Mouse (Mus musculus): Measurements from ENCODE around the gene Ctla2b. TPM values are rescaled to one million over a fixed set of nuclear protein-coding genes. Genes with fewer than 3 reads are reported as not detected.
"Not testable (repeated sequence)": the region's sequence is repeated elsewhere in the genome, so short reads cannot be mapped to it uniquely, and the experiment has no call there.

Gene Ctla2b
- 2.7 and 2.9 TPM in 2 replicates for polyA plus RNA-seq (2015; fragmentation: Nextera tagmentation; extraction: Ambion mirVana)

- no peak within 1 kb of the TSS for H3K27ac ChIP-seq
- no peaks in the 10 kb centered on the region for H3K4me1 ChIP-seq
- H3K36me3 ChIP-seq, result no peaks in the 10 kb centered on the region
- ATAC-seq (ENCODE audit: insufficient read depth, low FRiP score, low read depth), result 0 out of 2 replicates have a peak, but pooled peaks have one; percentile 27
- 56% methylated on average over 3 of the region's 3 CpGs for WGBS
- H3K9ac ChIP-seq, result no peak within 1 kb of the TSS
- no peak within 1 kb of the TSS for H3K4me2 ChIP-seq
- no peaks in the 10 kb centered on the region for H3K27me3 ChIP-seq (replicated peaks)
- no peaks in the 10 kb centered on the region for H3K9me3 ChIP-seq
- H3K4me3 ChIP-seq (replicated peaks), result no peak within 1 kb of the TSS
Measured at GRCm38 (mm10) chr13:60897328-60897727, at the start of gene Ctla2b. Gene Ctla2b (minus strand): TSS chr13:60897447.

DNA sequence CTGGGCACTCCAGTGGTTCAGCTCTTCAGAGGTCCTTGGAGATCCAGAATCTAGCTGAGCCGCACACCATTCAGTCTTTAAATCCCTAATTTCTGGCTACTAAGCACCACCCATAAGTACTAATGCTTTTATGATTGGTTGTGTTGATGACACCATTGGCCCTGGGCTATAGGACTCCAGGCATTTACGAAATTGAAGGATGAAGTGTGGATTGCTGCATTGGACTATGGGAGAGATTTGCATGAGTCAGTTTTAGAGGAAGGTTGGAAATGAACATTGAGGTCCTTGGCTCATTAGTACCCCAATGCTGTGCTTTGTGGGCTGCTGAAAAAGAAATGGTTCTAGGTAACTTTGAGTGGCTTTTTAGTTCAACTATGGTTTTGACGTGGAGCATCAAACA is 44.6 kb upstream of the Ctla2b start, which contains the start of gene Tpbpa:
Gene Tpbpa, minus strand, starts transcription at position 101 of the 400 bp plus-strand sequence.
- not testable (repeated sequence) for H3K9me3 ChIP-seq; ATAC-seq (ENCODE audit: insufficient read depth, low FRiP score, low read depth); H3K27ac ChIP-seq; H3K27me3 ChIP-seq (replicated peaks); H3K36me3 ChIP-seq; H3K9ac ChIP-seq; H3K4me2 ChIP-seq; H3K4me1 ChIP-seq; H3K4me3 ChIP-seq (replicated peaks)
- WGBS, result 76% methylated on average over 3 of the region's 3 CpGs

DNA sequence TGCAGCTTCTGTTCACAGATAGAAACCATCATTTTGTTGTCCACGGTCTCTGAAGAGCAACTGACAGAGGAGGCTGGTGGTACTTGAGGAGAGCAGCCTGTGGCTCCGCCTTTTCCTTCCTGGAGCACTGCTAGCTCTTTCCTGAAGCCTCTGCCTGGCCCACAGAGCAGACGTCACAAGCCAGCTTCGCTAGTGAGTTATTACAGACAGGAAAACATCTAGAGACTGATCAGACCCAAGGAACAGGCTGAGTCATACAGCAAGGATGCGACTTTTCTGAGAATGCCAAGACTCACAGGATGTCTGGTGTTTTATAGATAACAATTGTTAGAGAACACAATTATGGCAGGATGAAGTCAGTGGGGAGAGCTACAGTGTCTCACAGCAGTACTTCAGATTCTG is 39.3 kb upstream of the Ctla2b start, which contains the start of the genes Gm49391 and Ctla2a:
Gene Gm49391, minus strand, starts transcription at position 72 of the 402 bp plus-strand sequence.
Gene Ctla2a, minus strand, starts transcription at position 126 of the 402 bp plus-strand sequence.
- no peak within 1 kb of the TSS for H3K27ac ChIP-seq
- 52% methylated on average over 5 of the region's 5 CpGs for WGBS
- no peak; the same call in 1 of the 2 replicates for ATAC-seq (ENCODE audit: insufficient read depth, low FRiP score, low read depth)

GRCm38 (mm10) chr13:60935490-60935889 is 38.2 kb upstream of the Ctla2b start, which contains the start of gene Gm49393:
Gene Gm49393 (minus strand): TSS chr13:60935590.
- not testable (repeated sequence) for H3K36me3 ChIP-seq; H3K4me3 ChIP-seq (replicated peaks); H3K9me3 ChIP-seq; H3K4me2 ChIP-seq; ATAC-seq (ENCODE audit: insufficient read depth, low FRiP score, low read depth); H3K27me3 ChIP-seq (replicated peaks); H3K27ac ChIP-seq; H3K9ac ChIP-seq; H3K4me1 ChIP-seq
- 62% methylated on average over 2 of the region's 2 CpGs for WGBS

More for the DNA sequence above, 39.3 kb upstream of the Ctla2b start, which contains the start of the genes Gm49391 and Ctla2a:
- Histone ChIP-seq H3K4me2 (no peak within 1 kb of the TSS), H3K27me3 (replicated peaks) (no peaks in the 10 kb centered on the region), H3K9me3 (no peaks in the 10 kb centered on the region), H3K4me3 (replicated peaks) (no peak within 1 kb of the TSS), H3K36me3 (no peaks in the 10 kb centered on the region), H3K9ac (no peak within 1 kb of the TSS), H3K4me1 (no peaks in the 10 kb centered on the region)

DNA sequence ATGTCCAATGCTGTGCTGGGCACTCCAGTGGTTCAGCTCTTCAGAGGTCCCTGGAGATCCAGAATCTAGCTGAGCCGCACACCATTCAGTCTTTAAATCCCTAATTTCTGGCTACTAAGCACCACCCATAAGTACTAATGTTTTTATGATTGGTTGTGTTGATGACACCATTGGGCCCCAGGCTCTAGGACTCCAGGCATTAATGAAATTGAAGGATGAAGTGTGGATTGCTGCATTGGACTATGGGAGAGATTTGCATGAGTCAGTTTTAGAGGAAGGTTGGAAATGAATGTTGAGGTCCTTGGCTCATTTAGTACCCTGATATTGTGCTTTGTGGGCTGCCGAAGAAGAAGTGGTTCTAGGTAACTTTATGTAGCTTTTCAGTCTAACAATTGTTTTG is 7.5 kb upstream of the Ctla2b start, which contains the start of gene Tpbpb:
Gene Tpbpb, minus strand, starts transcription at position 101 of the 400 bp plus-strand sequence.
- not testable (repeated sequence) for H3K4me3 ChIP-seq (replicated peaks); H3K4me1 ChIP-seq; H3K27me3 ChIP-seq (replicated peaks); H3K4me2 ChIP-seq; H3K9ac ChIP-seq; ATAC-seq (ENCODE audit: insufficient read depth, low FRiP score, low read depth); H3K36me3 ChIP-seq; H3K27ac ChIP-seq; H3K9me3 ChIP-seq
- WGBS, result 79% methylated on average over 2 of the region's 2 CpGs

- H3K9me3 ChIP-seq; H3K9ac ChIP-seq; H3K4me3 ChIP-seq (replicated peaks); H3K4me2 ChIP-seq; H3K27ac ChIP-seq; ATAC-seq (ENCODE audit: insufficient read depth, low FRiP score, low read depth); H3K4me1 ChIP-seq; H3K36me3 ChIP-seq; H3K27me3 ChIP-seq (replicated peaks): not testable (repeated sequence)
- 81% methylated on average over 8 of the region's 8 CpGs for WGBS
Measured at GRCm38 (mm10) chr13:60896794-60897193, 453 bp downstream of the Ctla2b start, which contains the start of gene Gm49392. Gene Gm49392 (minus strand): TSS chr13:60896894.

- H3K9me3 ChIP-seq, result no peaks in the 10 kb centered on the region
- H3K4me3 ChIP-seq (replicated peaks), result no peak overlapping the region
- ATAC-seq (ENCODE audit: insufficient read depth, low FRiP score, low read depth), result no peak
- H3K27me3 ChIP-seq (replicated peaks), result no peaks in the 10 kb centered on the region
- no peak overlapping the region for H3K27ac ChIP-seq
- H3K36me3 ChIP-seq, result no peaks in the 10 kb centered on the region
- H3K4me2 ChIP-seq, result no peak overlapping the region
- H3K4me1 ChIP-seq, result no peaks in the 10 kb centered on the region
- H3K9ac ChIP-seq, result no peak overlapping the region
Measured at GRCm38 (mm10) chr13:60895406-60896160, 1.7 kb downstream of the Ctla2b start.

DNA sequence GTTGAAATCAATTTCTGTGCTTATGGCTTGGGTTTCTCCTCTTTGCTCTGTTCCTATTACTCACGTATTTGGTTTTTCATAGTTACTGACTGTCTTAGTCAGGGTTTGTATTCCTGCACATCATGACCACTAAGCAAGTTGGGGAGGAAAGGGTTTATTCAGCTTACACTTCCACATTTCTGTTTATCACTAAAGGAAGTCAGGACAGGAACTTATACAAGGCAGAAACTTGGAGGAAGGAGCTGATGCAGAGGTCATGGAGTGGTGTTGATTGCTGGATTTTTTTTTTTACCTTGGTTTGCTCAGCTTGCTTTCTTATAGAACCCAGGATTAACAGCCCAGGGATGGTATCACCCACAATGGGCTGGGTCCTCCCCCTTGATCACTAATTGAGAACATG is 4.9 kb downstream of the Ctla2b start:
- Histone ChIP-seq H3K4me2 (no peak overlapping the region), H3K4me3 (replicated peaks) (no peak overlapping the region), H3K9me3 (no peaks in the 10 kb centered on the region), H3K4me1 (no peaks in the 10 kb centered on the region), H3K27me3 (replicated peaks) (no peaks in the 10 kb centered on the region), H3K27ac (no peak overlapping the region), H3K36me3 (no peaks in the 10 kb centered on the region), H3K9ac (no peak overlapping the region)
- WGBS, result 87% methylated on average over 1 of the region's 1 CpGs
- ATAC-seq (ENCODE audit: insufficient read depth, low FRiP score, low read depth), result no peak

DNA sequence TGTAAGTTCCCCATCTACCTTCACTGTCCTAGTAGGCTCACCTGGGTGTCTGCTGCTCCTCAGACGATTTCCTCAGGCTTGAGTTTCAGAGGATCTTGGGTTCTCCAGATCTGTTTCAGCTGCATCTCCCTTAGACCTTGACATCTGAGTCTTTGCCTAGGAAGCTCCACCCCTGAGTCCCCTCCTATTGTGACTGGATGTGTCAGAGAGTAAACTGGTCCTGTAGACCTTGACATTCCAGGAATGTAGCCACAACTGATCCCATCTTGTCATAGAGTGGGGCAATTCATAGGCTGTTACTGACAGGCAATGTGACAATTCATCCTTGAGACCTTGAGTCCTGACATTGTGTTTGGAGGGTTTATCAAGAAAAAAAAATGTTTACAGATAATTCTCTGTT is 33.0 kb downstream of the Ctla2b start, which contains the start of gene 4930486L24Rik:
Gene 4930486L24Rik, minus strand, starts transcription at position 195 of the 400 bp plus-strand sequence.
- 53% methylated on average over 1 of the region's 1 CpGs for WGBS
- H3K4me2 ChIP-seq, result no peak within 1 kb of the TSS
- H3K27ac ChIP-seq, result no peak within 1 kb of the TSS
- no peak within 1 kb of the TSS for H3K9ac ChIP-seq
- no peak within 1 kb of the TSS for H3K4me3 ChIP-seq (replicated peaks)
- H3K36me3 ChIP-seq, result no peaks in the 10 kb centered on the region
- H3K9me3 ChIP-seq, result no peaks in the 10 kb centered on the region
- no peak for ATAC-seq (ENCODE audit: insufficient read depth, low FRiP score, low read depth)
- H3K4me1 ChIP-seq, result no peaks in the 10 kb centered on the region
- no peaks in the 10 kb centered on the region for H3K27me3 ChIP-seq (replicated peaks)

- ATAC-seq (ENCODE audit: insufficient read depth, low FRiP score, low read depth), result no peak
- H3K27ac ChIP-seq, result peak overlapping the region; percentile 35; the same call in 1 of the 2 replicates
- no peaks in the 10 kb centered on the region for H3K9me3 ChIP-seq
- 80% methylated on average over 4 of the region's 4 CpGs for WGBS
- no peak overlapping the region for H3K9ac ChIP-seq
- H3K27me3 ChIP-seq (replicated peaks), result no peaks in the 10 kb centered on the region
- H3K4me1 ChIP-seq, result no peaks in the 10 kb centered on the region
- H3K36me3 ChIP-seq, result no peaks in the 10 kb centered on the region
- H3K4me3 ChIP-seq (replicated peaks), result no peak overlapping the region
- H3K4me2 ChIP-seq, result no peak overlapping the region
Measured at GRCm38 (mm10) chr13:60848241-60849120, 48.8 kb downstream of the Ctla2b start.

Measured in stomach, embryonic 15.5 days (tissue).